Mouse (Mus musculus) heart, postnatal 0 days (tissue): ENCODE results near the gene Slc2a3.

Experiments used
- CTCF ChIP-seq: IDR thresholded peaks from 2 replicates; pipeline ENCODE4 v1.5.1; 2016; ENCODE audit warnings: antibody characterized with exemption, control low read depth, low read depth
- EP300 ChIP-seq: IDR thresholded peaks from 2 replicates; pipeline ENCODE4 v1.6.1; 2016; ENCODE audit warnings: antibody characterized with exemption, low read depth

GRCm38 (mm10) chr6:122820071-122820798 lies 18.8 kb upstream of the Slc2a3 start:
- TF ChIP-seq CTCF (no peak), EP300 (no peak)
